Mouse (Mus musculus): ENCODE measurements around the gene Tcf12. TPM values are rescaled to one million over a fixed set of nuclear protein-coding genes. Genes with fewer than 3 reads are reported as not detected.

Gene Tcf12
- polyA plus RNA-seq, 1 experiment from 2014 or later = 140 TPM

- ATAC-seq = no peak
- H3K9me3 ChIP-seq = no peaks in the 10 kb centered on the region
- peak overlapping the region; percentile 69 for H3K9ac ChIP-seq (replicated peaks)
- peak overlapping the region; percentile 61 for H3K27ac ChIP-seq
- H3K4me1 ChIP-seq (replicated peaks) = peaks cover 62% of the 10 kb centered on the region
- H3K27me3 ChIP-seq = no peaks in the 10 kb centered on the region
- peak overlapping the region; percentile 45 for H3K4me3 ChIP-seq (replicated peaks)
- 11% methylated on average over 7 of the region's 7 CpGs for WGBS
- peak overlapping the region; percentile 54 for H3K4me2 ChIP-seq (replicated peaks)
- no peaks in the 10 kb centered on the region for H3K36me3 ChIP-seq
Observed at GRCm38 (mm10) chr9:71894943-71895286, 216.8 kb downstream of the Tcf12 start.

GRCm38 (mm10) chr9:71894246-71894942, 217.3 kb downstream of the Tcf12 start:
- Histone ChIP-seq H3K27ac (peak overlapping the region; percentile 61), H3K4me1 (replicated peaks) (peaks cover 64% of the 10 kb centered on the region), H3K9me3 (no peaks in the 10 kb centered on the region), H3K36me3 (no peaks in the 10 kb centered on the region), H3K4me2 (replicated peaks) (peak overlapping the region; percentile 54), H3K27me3 (no peaks in the 10 kb centered on the region), H3K4me3 (replicated peaks) (peak overlapping the region; percentile 45), H3K9ac (replicated peaks) (peak overlapping the region; percentile 69)
- peak; percentile 67 for ATAC-seq
- WGBS = 9% methylated on average over 11 of the region's 11 CpGs

- 37% methylated on average over 5 of the region's 5 CpGs for WGBS
- ATAC-seq = no peak
- no peak overlapping the region for H3K4me3 ChIP-seq (replicated peaks)
- H3K27me3 ChIP-seq = no peaks in the 10 kb centered on the region
- H3K27ac ChIP-seq = no peak overlapping the region
- H3K9ac ChIP-seq (replicated peaks) = no peak overlapping the region
- 0 out of 2 replicates have a peak overlapping the region, but pooled peaks have one; percentile 26 for H3K4me2 ChIP-seq (replicated peaks)
- no peaks in the 10 kb centered on the region for H3K9me3 ChIP-seq
- H3K36me3 ChIP-seq = no peaks in the 10 kb centered on the region
- peaks cover 34% of the 10 kb centered on the region for H3K4me1 ChIP-seq (replicated peaks)
Observed at GRCm38 (mm10) chr9:71888450-71888849, 223.2 kb downstream of the Tcf12 start.

- 0% methylated on average over 1 of the region's 1 CpGs for WGBS
- no peak overlapping the region for H3K4me2 ChIP-seq (replicated peaks)
- no peak overlapping the region for H3K9ac ChIP-seq (replicated peaks)
- H3K36me3 ChIP-seq = peaks cover 26% of the 10 kb centered on the region
- peaks cover 36% of the 10 kb centered on the region for H3K4me1 ChIP-seq (replicated peaks)
- peak; percentile 41; the same call in 1 of the 2 replicates for ATAC-seq
- H3K4me3 ChIP-seq (replicated peaks) = no peak overlapping the region
- H3K9me3 ChIP-seq = no peaks in the 10 kb centered on the region
- peak overlapping the region; percentile 61 for H3K27ac ChIP-seq
- no peaks in the 10 kb centered on the region for H3K27me3 ChIP-seq
Observed at GRCm38 (mm10) chr9:71880629-71881028, 231.0 kb downstream of the Tcf12 start.

GRCm38 (mm10) chr9:71879972-71880371, 231.7 kb downstream of the Tcf12 start:
- no peaks in the 10 kb centered on the region for H3K27me3 ChIP-seq
- peaks cover 30% of the 10 kb centered on the region for H3K36me3 ChIP-seq
- no peak overlapping the region for H3K4me3 ChIP-seq (replicated peaks)
- peak overlapping the region; percentile 78 for H3K27ac ChIP-seq
- H3K4me2 ChIP-seq (replicated peaks) = no peak overlapping the region
- peaks cover 36% of the 10 kb centered on the region for H3K4me1 ChIP-seq (replicated peaks)
- H3K9me3 ChIP-seq = no peaks in the 10 kb centered on the region
- no peak overlapping the region for H3K9ac ChIP-seq (replicated peaks)
- ATAC-seq = peak; percentile 69
- WGBS = 7% methylated on average over 5 of the region's 5 CpGs

GRCm38 (mm10) chr9:71879415-71879814, 232.3 kb downstream of the Tcf12 start:
- H3K27me3 ChIP-seq = no peaks in the 10 kb centered on the region
- H3K4me3 ChIP-seq (replicated peaks) = no peak overlapping the region
- no peak overlapping the region for H3K9ac ChIP-seq (replicated peaks)
- peaks cover 36% of the 10 kb centered on the region for H3K4me1 ChIP-seq (replicated peaks)
- H3K27ac ChIP-seq = peak overlapping the region; percentile 67
- H3K36me3 ChIP-seq = peaks cover 36% of the 10 kb centered on the region
- no peaks in the 10 kb centered on the region for H3K9me3 ChIP-seq
- 8% methylated on average over 2 of the region's 2 CpGs for WGBS
- peak; percentile 89 for ATAC-seq
- no peak overlapping the region for H3K4me2 ChIP-seq (replicated peaks)

GRCm38 (mm10) chr9:71877867-71878266, 233.8 kb downstream of the Tcf12 start:
- 50% methylated on average over 3 of the region's 3 CpGs for WGBS
- no peak for ATAC-seq
- Histone ChIP-seq H3K4me1 (replicated peaks) (peaks cover 36% of the 10 kb centered on the region), H3K27ac (peak overlapping the region; percentile 58; the same call in 1 of the 2 replicates), H3K4me3 (replicated peaks) (no peak overlapping the region), H3K27me3 (no peaks in the 10 kb centered on the region), H3K9me3 (no peaks in the 10 kb centered on the region), H3K36me3 (peaks cover 42% of the 10 kb centered on the region), H3K9ac (replicated peaks) (no peak overlapping the region), H3K4me2 (replicated peaks) (no peak overlapping the region)

GRCm38 (mm10) chr9:71874761-71875160, 236.9 kb downstream of the Tcf12 start:
- no peak overlapping the region for H3K27ac ChIP-seq

GRCm38 (mm10) chr9:71874035-71874572, 237.6 kb downstream of the Tcf12 start:
- Histone ChIP-seq H3K27me3 (no peaks in the 10 kb centered on the region), H3K4me1 (replicated peaks) (peaks cover 13% of the 10 kb centered on the region), H3K9me3 (no peaks in the 10 kb centered on the region), H3K4me2 (replicated peaks) (no peak overlapping the region), H3K36me3 (peaks cover 56% of the 10 kb centered on the region), H3K9ac (replicated peaks) (no peak overlapping the region), H3K27ac (peak overlapping the region; percentile 1), H3K4me3 (replicated peaks) (no peak overlapping the region)
- ATAC-seq = no peak
- 84% methylated on average over 3 of the region's 3 CpGs for WGBS

More at GRCm38 (mm10) chr9:71874761-71875160, 236.9 kb downstream of the Tcf12 start:
- H3K36me3 ChIP-seq = peaks cover 55% of the 10 kb centered on the region
- 78% methylated on average over 2 of the region's 2 CpGs for WGBS
- H3K27me3 ChIP-seq = no peaks in the 10 kb centered on the region
- no peak overlapping the region for H3K9ac ChIP-seq (replicated peaks)
- no peaks in the 10 kb centered on the region for H3K9me3 ChIP-seq
- H3K4me1 ChIP-seq (replicated peaks) = peaks cover 18% of the 10 kb centered on the region
- ATAC-seq = no peak
- no peak overlapping the region for H3K4me2 ChIP-seq (replicated peaks)
- H3K4me3 ChIP-seq (replicated peaks) = no peak overlapping the region

- no peak for ATAC-seq
Observed at GRCm38 (mm10) chr9:71863338-71863737, 248.3 kb downstream of the Tcf12 start.

GRCm38 (mm10) chr9:71861629-71862028, 250.0 kb downstream of the Tcf12 start:
- H3K4me1 ChIP-seq (replicated peaks) = peaks cover 11% of the 10 kb centered on the region
- H3K36me3 ChIP-seq = peaks cover 16% of the 10 kb centered on the region
- ATAC-seq = no peak
- no peak overlapping the region for H3K9ac ChIP-seq (replicated peaks)
- no peaks in the 10 kb centered on the region for H3K27me3 ChIP-seq
- no peaks in the 10 kb centered on the region for H3K9me3 ChIP-seq
- WGBS = 17% methylated on average over 2 of the region's 2 CpGs
- no peak overlapping the region for H3K4me3 ChIP-seq (replicated peaks)
- peak overlapping the region; percentile 30; the same call in 1 of the 2 replicates for H3K27ac ChIP-seq
- H3K4me2 ChIP-seq (replicated peaks) = no peak overlapping the region

More at GRCm38 (mm10) chr9:71863338-71863737, 248.3 kb downstream of the Tcf12 start:
- H3K9ac ChIP-seq (replicated peaks) = no peak overlapping the region
- no peak overlapping the region for H3K4me3 ChIP-seq (replicated peaks)
- H3K27me3 ChIP-seq = no peaks in the 10 kb centered on the region
- no peaks in the 10 kb centered on the region for H3K9me3 ChIP-seq
- no peak overlapping the region for H3K27ac ChIP-seq
- WGBS = 71% methylated on average over 7 of the region's 7 CpGs
- H3K36me3 ChIP-seq = peaks cover 19% of the 10 kb centered on the region
- H3K4me2 ChIP-seq (replicated peaks) = no peak overlapping the region
- peaks cover 11% of the 10 kb centered on the region for H3K4me1 ChIP-seq (replicated peaks)

GRCm38 (mm10) chr9:71857926-71858325, 253.7 kb downstream of the Tcf12 start:
- H3K4me3 ChIP-seq (replicated peaks) = no peak overlapping the region
- H3K9me3 ChIP-seq = no peaks in the 10 kb centered on the region
- no peak overlapping the region for H3K9ac ChIP-seq (replicated peaks)
- ATAC-seq = no peak
- no peaks in the 10 kb centered on the region for H3K27me3 ChIP-seq
- H3K4me1 ChIP-seq (replicated peaks) = peaks cover 11% of the 10 kb centered on the region
- peaks cover 49% of the 10 kb centered on the region for H3K36me3 ChIP-seq
- H3K4me2 ChIP-seq (replicated peaks) = no peak overlapping the region
- no peak overlapping the region for H3K27ac ChIP-seq
- WGBS = 92% methylated on average over 1 of the region's 1 CpGs
